Mouse (Mus musculus) cerebellum, adult 2 months (tissue): ENCODE measurements at regions not wholly inside any gene's neighbourhood (a gene's known extent, or its start where the extent isn't known, plus 50 kb on each side); places are given as distances from the start of the nearest gene placed in this dataset.

Source experiments
- CTCF ChIP-seq: fragments of 200-500 bp; IDR thresholded peaks from 2 replicates; pipeline ENCODE4 v1.5.1; 2011; ENCODE audit warnings: low read depth, mild to moderate bottlenecking, control low read depth, low read length, moderate library complexity, borderline replicate concordance; ENCODE audit not compliant: insufficient read depth
- POLR2A ChIP-seq: fragments of 200-500 bp; IDR thresholded peaks from 2 replicates; pipeline ENCODE4 v1.6.1; 2011; ENCODE audit warnings: low read length, control low read depth, borderline replicate concordance; ENCODE audit not compliant: insufficient read depth

- TF ChIP-seq CTCF (no peak), POLR2A (no peak)
These were observed 51.1 kb upstream of the Iqsec3 start for GRCm38 (mm10) chr6:121524613-121524970.
